Mouse (Mus musculus) stomach, embryonic 14.5 days (tissue): Measurements from ENCODE around the gene Adamts9. TPM values are rescaled to one million over a fixed set of nuclear protein-coding genes. Genes with fewer than 3 reads are reported as not detected.

ENCODE experiments used
- ATAC-seq: fragments of 200-750 bp; cut with Nextera tagmentation; 2 replicates; pipeline ENCODE4 v1.8.0; 2017; ENCODE audit warnings: low read depth, moderate TSS enrichment; ENCODE audit not compliant: insufficient number of reproducible peaks, insufficient read depth, low FRiP score
- H3K27ac ChIP-seq: fragments of 300-500 bp; sonication (generic); 2 replicates; pipeline ENCODE4 v1.5.1; 2014; ENCODE audit warnings: mild to moderate bottlenecking, low read length, moderate library complexity, mixed read lengths
- H3K27me3 ChIP-seq: fragments of 300-500 bp; sonication (generic); 2 replicates; pipeline ENCODE4 v1.6.1; 2014; ENCODE audit warnings: low read length, control low read depth, mixed read lengths; ENCODE audit not compliant: control insufficient read depth, insufficient read depth
- H3K36me3 ChIP-seq: fragments of 300-500 bp; sonication (generic); 2 replicates; pipeline ENCODE4 v1.6.1; 2014; ENCODE audit warnings: mild to moderate bottlenecking, control low read depth, low read length, moderate library complexity, mixed read lengths; ENCODE audit not compliant: control insufficient read depth, insufficient read depth
- H3K4me1 ChIP-seq: fragments of 300-500 bp; sonication (generic); 2 replicates; pipeline ENCODE4 v1.6.1; 2014; ENCODE audit warnings: low read length, control low read depth, mixed read lengths; ENCODE audit not compliant: control insufficient read depth, insufficient read depth
- H3K4me2 ChIP-seq: fragments of 300-500 bp; sonication (generic); replicated peaks from 2 replicates; pipeline ENCODE4 v1.6.1; 2014; ENCODE audit warnings: low read depth, low read length, control low read depth
- H3K4me3 ChIP-seq: fragments of 300-500 bp; sonication (generic); 2 replicates; pipeline ENCODE4 v1.5.1; 2014; ENCODE audit warnings: low read depth, low read length, control low read depth
- H3K9ac ChIP-seq: fragments of 300-500 bp; sonication (generic); replicated peaks from 2 replicates; pipeline ENCODE4 v1.6.1; 2014; ENCODE audit warnings: low read depth, mild to moderate bottlenecking, control low read depth, low read length, moderate library complexity, mixed read lengths
- H3K9me3 ChIP-seq: fragments of 300-500 bp; sonication (generic); 2 replicates; pipeline ENCODE4 v1.6.1; 2016; ENCODE audit warnings: low read depth, low read length, control low read depth; ENCODE audit not compliant: control insufficient read depth
- whole genome bisulfite sequencing: fragments of 180-500 bp; shearing (Covaris S2); extraction: QIAGEN DNeasy Blood & Tissue Kit; methylation state at CpG from one replicate; pipeline ENCODE4 v1.1.7; 2014; 5-methylcytosine and 5-hydroxymethylcytosine counted together
- polyA plus RNA-seq: library from polyadenylated mRNA; unstranded; fragments of >200 nt; fragmentation: Nextera tagmentation; extraction: Ambion mirVana; gene quantifications from 2 replicates; pipeline ENCODE4 v1.2.1, GENCODE M21; 2014

The Adamts9 gene
- polyA plus RNA-seq, result 9.9 and 13.6 TPM in 2 replicates

- Histone ChIP-seq H3K4me2 (peak within 1 kb of the TSS; percentile 83), H3K9me3 (no peaks in the 10 kb centered on the region; the same call in 1 of the 2 replicates), H3K4me1 (peaks cover 13% of the 10 kb centered on the region; the same call in 1 of the 2 replicates), H3K27ac (peak within 1 kb of the TSS; percentile 85), H3K27me3 (no peaks in the 10 kb centered on the region), H3K9ac (peak within 1 kb of the TSS; percentile 53), H3K36me3 (no peaks in the 10 kb centered on the region), H3K4me3 (peak within 1 kb of the TSS; percentile 58)
- ATAC-seq, result peak; percentile 86
- under 1% methylated on average over 62 of the region's 68 CpGs for WGBS
Observed at GRCm38 (mm10) chr6:92943057-92943781, at the start of gene Adamts9. Adamts9 (minus strand) TSS chr6:92943492.

- ATAC-seq, result no peak
- Histone ChIP-seq H3K27me3 (no peaks in the 10 kb centered on the region), H3K4me2 (no peak overlapping the region), H3K4me1 (no peaks in the 10 kb centered on the region), H3K27ac (no peak overlapping the region), H3K36me3 (no peaks in the 10 kb centered on the region), H3K4me3 (no peak overlapping the region), H3K9me3 (no peaks in the 10 kb centered on the region), H3K9ac (no peak overlapping the region)
- 23% methylated on average over 1 of the region's 1 CpGs for WGBS
Observed at GRCm38 (mm10) chr6:92991616-92992015, 48.3 kb upstream of the Adamts9 start.

DNA sequence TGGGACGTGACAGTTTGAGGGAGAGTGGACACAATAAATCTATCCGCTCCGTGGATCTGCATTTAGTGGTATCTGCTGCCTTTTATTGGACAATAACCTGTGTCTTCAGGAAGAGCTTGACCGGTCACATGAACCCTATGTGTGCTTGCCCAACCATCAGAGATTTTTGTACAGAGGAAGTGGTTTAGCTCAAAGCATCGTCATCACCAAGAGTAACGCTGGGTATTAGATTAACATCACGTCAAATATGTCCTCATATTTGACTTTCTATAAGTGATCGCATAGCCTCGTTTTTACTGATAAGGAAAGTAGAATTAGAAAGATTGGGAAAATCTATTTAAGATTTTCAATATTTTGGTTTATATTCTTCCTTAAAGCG is 45.3 kb upstream of the Adamts9 start:
- no peak overlapping the region for H3K4me2 ChIP-seq
- no peaks in the 10 kb centered on the region for H3K27me3 ChIP-seq
- H3K4me1 ChIP-seq, result no peaks in the 10 kb centered on the region
- H3K36me3 ChIP-seq, result no peaks in the 10 kb centered on the region
- no peak overlapping the region for H3K27ac ChIP-seq
- H3K4me3 ChIP-seq, result no peak overlapping the region
- no peak overlapping the region for H3K9ac ChIP-seq
- no peak for ATAC-seq
- WGBS, result 86% methylated on average over 10 of the region's 10 CpGs
- no peaks in the 10 kb centered on the region for H3K9me3 ChIP-seq

GRCm38 (mm10) chr6:92987846-92988619 is 44.7 kb upstream of the Adamts9 start:
- Histone ChIP-seq H3K4me3 (no peak overlapping the region), H3K9me3 (no peaks in the 10 kb centered on the region), H3K4me2 (no peak overlapping the region), H3K27ac (no peak overlapping the region), H3K27me3 (no peaks in the 10 kb centered on the region), H3K36me3 (no peaks in the 10 kb centered on the region), H3K4me1 (no peaks in the 10 kb centered on the region), H3K9ac (no peak overlapping the region)
- WGBS, result 67% methylated on average over 14 of the region's 14 CpGs
- ATAC-seq, result no peak

DNA sequence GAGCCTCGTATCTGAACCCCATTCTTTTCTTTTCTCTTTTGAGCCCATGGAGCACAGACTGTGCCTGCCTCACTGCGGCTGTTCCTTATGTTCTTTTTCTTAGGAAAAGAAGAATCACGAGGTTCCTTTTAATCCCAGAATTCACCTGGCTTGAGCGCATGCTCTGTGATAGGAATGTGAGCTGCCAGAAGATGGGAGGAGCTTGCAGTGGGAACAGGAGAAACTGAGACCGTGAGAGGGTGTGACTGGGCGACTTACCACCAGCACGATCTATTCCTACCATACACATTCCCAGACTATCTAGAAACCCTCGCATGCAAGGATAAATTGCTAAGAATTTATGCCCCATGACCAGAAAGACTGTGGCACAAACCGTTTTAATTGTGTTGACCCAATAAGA is 44.1 kb upstream of the Adamts9 start:
- Histone ChIP-seq H3K4me3 (no peak overlapping the region), H3K27ac (no peak overlapping the region), H3K9ac (no peak overlapping the region), H3K4me2 (no peak overlapping the region), H3K36me3 (no peaks in the 10 kb centered on the region), H3K4me1 (no peaks in the 10 kb centered on the region), H3K27me3 (no peaks in the 10 kb centered on the region), H3K9me3 (no peaks in the 10 kb centered on the region)
- no peak for ATAC-seq
- 85% methylated on average over 9 of the region's 9 CpGs for WGBS

GRCm38 (mm10) chr6:92983421-92983820 is 40.1 kb upstream of the Adamts9 start:
- WGBS, result 66% methylated on average over 7 of the region's 7 CpGs
- H3K27me3 ChIP-seq, result no peaks in the 10 kb centered on the region
- no peaks in the 10 kb centered on the region for H3K9me3 ChIP-seq
- H3K4me1 ChIP-seq, result no peaks in the 10 kb centered on the region
- H3K4me3 ChIP-seq, result no peak overlapping the region
- H3K4me2 ChIP-seq, result no peak overlapping the region
- ATAC-seq, result no peak
- no peak overlapping the region for H3K9ac ChIP-seq
- H3K27ac ChIP-seq, result no peak overlapping the region
- no peaks in the 10 kb centered on the region for H3K36me3 ChIP-seq

DNA sequence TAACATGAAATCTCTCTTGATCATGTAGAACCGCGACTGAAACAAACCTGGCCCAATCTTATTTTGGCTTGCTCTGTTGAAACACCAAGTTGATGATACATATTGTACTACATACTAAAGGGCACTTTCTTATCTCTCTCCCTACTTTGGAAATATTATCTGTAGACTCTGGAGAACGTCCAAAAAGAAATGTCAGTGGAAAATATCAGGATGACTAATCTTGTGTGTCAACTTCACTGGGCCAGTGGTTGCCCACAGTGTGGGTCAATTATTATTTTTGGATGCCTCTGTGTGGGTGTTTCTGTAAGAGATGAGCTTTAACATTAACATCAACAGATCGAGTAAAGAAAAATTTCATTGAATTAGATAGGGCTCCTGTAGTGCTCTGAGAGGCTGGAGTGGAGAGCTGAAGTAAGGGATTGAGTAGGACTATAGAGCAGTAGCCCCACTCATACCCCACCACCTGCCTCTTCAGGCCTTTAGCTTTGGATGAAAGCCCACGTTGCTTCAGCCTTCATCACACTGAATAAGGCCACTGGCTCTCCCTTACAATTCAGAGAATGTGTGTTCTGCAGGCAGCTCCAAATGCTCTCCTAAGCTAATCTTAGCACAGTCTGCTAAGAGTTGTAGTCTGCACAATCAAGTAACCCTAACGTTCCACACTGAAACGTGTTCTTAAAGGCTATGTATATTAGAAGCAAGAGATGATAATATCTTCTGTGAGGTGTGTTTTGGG is 38.3 kb upstream of the Adamts9 start:
- no peak for ATAC-seq
- no peak overlapping the region for H3K4me3 ChIP-seq
- no peak overlapping the region for H3K4me2 ChIP-seq
- H3K27me3 ChIP-seq, result no peaks in the 10 kb centered on the region
- H3K4me1 ChIP-seq, result no peaks in the 10 kb centered on the region
- 84% methylated on average over 7 of the region's 7 CpGs for WGBS
- H3K9me3 ChIP-seq, result no peaks in the 10 kb centered on the region
- no peak overlapping the region for H3K9ac ChIP-seq
- no peaks in the 10 kb centered on the region for H3K36me3 ChIP-seq
- no peak overlapping the region for H3K27ac ChIP-seq

DNA sequence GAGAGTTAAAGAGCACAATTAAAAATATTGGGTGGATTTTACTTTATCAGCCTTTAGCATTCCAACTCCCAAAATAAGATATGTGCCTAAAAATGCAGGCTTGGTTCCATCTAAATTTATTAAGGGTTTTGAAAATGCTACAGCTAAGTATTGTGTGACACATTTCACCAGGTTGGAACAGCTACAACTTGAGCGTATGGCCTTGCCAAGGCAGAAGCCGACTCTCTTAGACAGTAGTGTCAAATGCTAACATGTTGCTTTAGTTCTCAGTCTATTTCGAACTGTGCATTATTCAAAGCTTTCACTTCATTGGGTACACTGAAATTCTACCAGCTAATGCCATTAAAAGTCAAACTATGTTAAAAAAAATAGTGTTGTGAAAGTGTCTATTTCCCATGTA is 30.0 kb upstream of the Adamts9 start:
- Histone ChIP-seq H3K4me1 (no peaks in the 10 kb centered on the region), H3K27me3 (no peaks in the 10 kb centered on the region), H3K36me3 (no peaks in the 10 kb centered on the region), H3K9me3 (no peaks in the 10 kb centered on the region), H3K4me3 (no peak overlapping the region), H3K9ac (no peak overlapping the region), H3K27ac (no peak overlapping the region), H3K4me2 (no peak overlapping the region)
- no peak for ATAC-seq
- WGBS, result 89% methylated on average over 3 of the region's 3 CpGs
